Comparison of ENCODE assay signal across 14 mouse cellular contexts in the genomic region with DNA sequence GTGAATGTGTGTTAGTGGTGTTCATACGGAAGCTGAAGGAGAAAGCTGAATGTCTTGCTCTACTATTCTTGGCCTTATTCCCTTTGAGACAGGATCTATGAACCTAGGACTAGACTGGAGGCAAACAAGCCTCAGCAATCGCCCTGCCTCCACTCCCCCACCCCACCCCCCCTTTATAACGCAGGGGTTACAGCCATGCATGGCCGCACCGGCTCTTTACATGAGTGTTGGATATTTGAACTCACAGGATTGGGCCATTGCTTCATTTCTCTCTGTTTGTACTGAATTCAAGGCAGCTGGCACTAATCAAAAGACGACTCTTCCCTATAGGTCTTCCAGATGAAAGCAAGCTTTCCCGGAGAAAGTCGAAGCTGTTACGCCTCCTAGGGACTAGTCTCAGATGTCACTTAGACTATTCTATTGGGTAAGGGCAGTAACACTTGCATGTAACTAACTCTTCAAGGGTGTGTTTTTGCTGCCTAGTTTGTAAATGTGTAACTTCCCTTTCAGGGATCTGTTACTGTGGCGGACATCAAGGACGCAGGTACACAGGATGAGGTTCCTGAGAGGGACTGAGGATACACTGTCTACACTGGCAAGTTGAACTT. TPM values are rescaled to one million over a fixed set of nuclear protein-coding genes. Genes with fewer than 3 reads are reported as not detected.
DNase-seq lines count a peak whose midpoint lies in the region; ATAC-seq and TF ChIP-seq lines count a peak whose summit lies in the region.
"Had no signal": no experiment of that assay in that cellular context is flagged by ENCODE, and none has a peak within 500 bp of the region (broad histone marks: within the 10 kb centered on the region; RNA-seq: fewer than 3 reads in every experiment).

No protein-coding gene starts in this region.

- no peak for TF ChIP-seq EP300 in stomach, postnatal 0 days (optimal IDR thresholded peaks at IDR 0.05)

- H3K36me3 ChIP-seq in testis, adult 2 months (ENCODE audit: control insufficient read depth, insufficient read depth, low read length): peaks cover 2% of the 10 kb centered on the region
- no peaks in the 10 kb centered on the region for H3K36me3 ChIP-seq in kidney, adult 2 months (ENCODE audit: control insufficient read depth, insufficient read depth, low read length)
- no peaks in the 10 kb centered on the region for H3K36me3 ChIP-seq in stomach, postnatal 0 days (ENCODE audit: control insufficient read depth, insufficient read depth, low read length)
- H3K36me3 ChIP-seq in midbrain, embryonic 11.5 days (ENCODE audit: control insufficient read depth, insufficient read depth, low read length): no peaks in the 10 kb centered on the region
- H3K36me3 ChIP-seq: heart, embryonic 15.5 days had no signal

- TF ChIP-seq CTCF in testis, adult 2 months (IDR thresholded peaks at IDR 0.05; ENCODE audit: control insufficient read depth, insufficient read depth, insufficient replicate concordance, low read depth, low read length): no peak
- TF ChIP-seq CTCF in kidney, adult 2 months (conservative IDR thresholded peaks at IDR 0.05; ENCODE audit: insufficient read depth, insufficient read length, low read depth, low read length): no peak
- peak; percentile 37 for TF ChIP-seq CTCF in stomach, postnatal 0 days (IDR thresholded peaks at IDR 0.05; ENCODE audit: low read depth)

- no peak overlapping the region for H3K4me2 ChIP-seq in stomach, postnatal 0 days (replicated peaks; ENCODE audit: low read depth)
- H3K4me2 ChIP-seq in midbrain, embryonic 11.5 days: no peak overlapping the region
- H3K4me2 ChIP-seq: heart, embryonic 15.5 days; hindbrain, embryonic 14.5 days had no signal

- H3K9ac ChIP-seq in stomach, postnatal 0 days (ENCODE audit: low read length): no peak overlapping the region
- H3K9ac ChIP-seq in midbrain, embryonic 11.5 days (ENCODE audit: low read length): no peak overlapping the region
- H3K9ac ChIP-seq: forebrain, postnatal 0 days; heart, embryonic 15.5 days; hindbrain, embryonic 14.5 days had no signal

- peak overlapping the region; percentile 18; the same call in 1 of the 2 replicates for H3K4me3 ChIP-seq in testis, adult 2 months (ENCODE audit: control insufficient read depth, low read depth, low read length)
- peak overlapping the region; percentile 37 for H3K4me3 ChIP-seq in kidney, adult 2 months (ENCODE audit: insufficient read depth, low read depth, low read length)
- H3K4me3 ChIP-seq in stomach, postnatal 0 days (ENCODE audit: low read depth, low read length): no peak overlapping the region
- H3K4me3 ChIP-seq in midbrain, embryonic 11.5 days (ENCODE audit: low read depth, low read length): no peak overlapping the region
- H3K4me3 ChIP-seq: heart, embryonic 15.5 days had no signal

- peaks cover 4% of the 10 kb centered on the region; the same call in 1 of the 2 replicates for H3K4me1 ChIP-seq in testis, adult 2 months (ENCODE audit: control insufficient read depth, insufficient read depth, low read length)
- peaks cover 8% of the 10 kb centered on the region; the same call in 1 of the 2 replicates for H3K4me1 ChIP-seq in kidney, adult 2 months (ENCODE audit: control insufficient read depth, insufficient read depth, low read length)
- no peaks in the 10 kb centered on the region for H3K4me1 ChIP-seq in stomach, postnatal 0 days (replicated peaks; ENCODE audit: control insufficient read depth, insufficient read depth)
- peaks cover 8% of the 10 kb centered on the region for H3K4me1 ChIP-seq in midbrain, embryonic 11.5 days (ENCODE audit: control insufficient read depth, insufficient read depth, low read length)

- H3K27ac ChIP-seq in testis, adult 2 months (ENCODE audit: control insufficient read depth, insufficient read depth, low read depth, low read length): no peak overlapping the region
- H3K27ac ChIP-seq in kidney, adult 2 months (ENCODE audit: insufficient read depth, low read depth, low read length): peak overlapping the region; percentile 92
- no peak overlapping the region for H3K27ac ChIP-seq in stomach, postnatal 0 days (replicated peaks)
- H3K27ac ChIP-seq in midbrain, embryonic 11.5 days (ENCODE audit: low read depth, low read length): no peak overlapping the region
- H3K27ac ChIP-seq: heart, embryonic 15.5 days; hindbrain, embryonic 14.5 days had no signal

- no peak for TF ChIP-seq POLR2A in testis, adult 2 months (IDR thresholded peaks at IDR 0.05; ENCODE audit: control insufficient read depth, low read depth, low read length)
- TF ChIP-seq POLR2A in kidney, adult 2 months (IDR thresholded peaks at IDR 0.05; ENCODE audit: low read depth, low read length): no peak

- no peaks in the 10 kb centered on the region for H3K27me3 ChIP-seq in testis, adult 2 months (ENCODE audit: control insufficient read depth, insufficient read depth, low read length)
- H3K27me3 ChIP-seq in kidney, adult 2 months (replicated peaks; ENCODE audit: control insufficient read depth, insufficient read depth, low read length): no peaks in the 10 kb centered on the region
- no peaks in the 10 kb centered on the region for H3K27me3 ChIP-seq in stomach, postnatal 0 days (ENCODE audit: control insufficient read depth, insufficient read depth, low read length)
- no peaks in the 10 kb centered on the region for H3K27me3 ChIP-seq in midbrain, embryonic 11.5 days (ENCODE audit: control insufficient read depth, insufficient read depth, low read length)
- H3K27me3 ChIP-seq: heart, embryonic 15.5 days had no signal

- 17% methylated on average over 11 of the region's 11 CpGs for WGBS in kidney, adult 2 months
- 34% methylated on average over 11 of the region's 11 CpGs for WGBS in stomach, postnatal 0 days
- WGBS in midbrain, embryonic 11.5 days: 35% methylated on average over 11 of the region's 11 CpGs

- DNase-seq in testis, postnatal 10 days (ENCODE audit: low spot score): no peak
- DNase-seq in kidney, adult 2 months: peak; percentile 84
- DNase-seq in kidney, postnatal 4 days: peak; percentile 27 to 51
- DNase-seq in stomach, postnatal 0 days (ENCODE audit: low spot score): peak; percentile 33
- no peak for DNase-seq in gastrocnemius, postnatal 25 days
- no peak for DNase-seq in layer of hippocampus, adult 11-12 months (ENCODE audit: low spot score)
- no peak for DNase-seq in midbrain, embryonic 11.5 days (ENCODE audit: low spot score, missing footprints)
- DNase-seq: cerebellum, adult 9-11 months; forebrain, postnatal 0 days; layer of hippocampus, adult 9-11 months; right cerebral cortex, postnatal 14 days had no signal

- ATAC-seq in stomach, postnatal 0 days (ENCODE audit: low FRiP score, low TSS enrichment): no peak; the same call in 1 of the 2 replicates
- ATAC-seq in midbrain, embryonic 11.5 days (ENCODE audit: low FRiP score): no peak
- ATAC-seq: forebrain, postnatal 0 days had no signal

- H3K9me3 ChIP-seq in stomach, postnatal 0 days (ENCODE audit: control insufficient read depth, low read length): no peaks in the 10 kb centered on the region
- no peaks in the 10 kb centered on the region for H3K9me3 ChIP-seq in midbrain, embryonic 11.5 days (ENCODE audit: control insufficient read depth, low read length)
- H3K9me3 ChIP-seq: heart, embryonic 15.5 days had no signal

RNA-seq across cellular contexts. Expression of a gene that starts 2.8 kb away (rescaled TPM):
- 94.0 and 101 TPM in 2 replicates for polyA plus RNA-seq in testis, adult 2 months (2012; rRNA removed)
- polyA plus RNA-seq in kidney, adult 2 months (2012; rRNA removed): 34.8 and 36.5 TPM in 2 replicates
- 97.1 and 128 TPM in 2 replicates for polyA plus RNA-seq in stomach, postnatal 0 days (2015; fragmentation: Nextera tagmentation; extraction: Ambion mirVana)
- total RNA-seq in gastrocnemius, postnatal 25 days (2021): 1 to 10 TPM in 1 of 2 experiments, not detected in 1; 1.8 TPM
- polyA plus RNA-seq in midbrain, embryonic 11.5 days (2014; fragmentation: Nextera tagmentation; extraction: Ambion mirVana): 364 and 404 TPM in 2 replicates

RNA-seq across cellular contexts. Expression of a gene that starts 9.2 kb away (rescaled TPM):
- 19.7 and 19.9 TPM in 2 replicates for polyA plus RNA-seq in testis, adult 2 months (2012; rRNA removed)
- polyA plus RNA-seq in kidney, adult 2 months (2012; rRNA removed): 23.4 and 26.1 TPM in 2 replicates
- 21.2 and 21.4 TPM in 2 replicates for polyA plus RNA-seq in stomach, postnatal 0 days (2015; fragmentation: Nextera tagmentation; extraction: Ambion mirVana)
- 10 to 100 TPM in 1 of 2 experiments, 1 to 10 TPM in 1; 8.7 to 11.4 TPM for total RNA-seq in gastrocnemius, postnatal 25 days (2021)
- polyA plus RNA-seq in midbrain, embryonic 11.5 days (2014; fragmentation: Nextera tagmentation; extraction: Ambion mirVana): 22.7 and 28.5 TPM in 2 replicates

Comparison
In these comparisons a context has a peak if more than half of its experiments do, and no peak if none do; other contexts are left out.
1. H3K4me3 ChIP-seq: peak in testis, adult 2 months (single experiment) and kidney, adult 2 months (single experiment); none in stomach, postnatal 0 days (single experiment) and midbrain, embryonic 11.5 days (single experiment).
2. DNase-seq: peak in kidney, adult 2 months (single experiment), kidney, postnatal 4 days (2 of 2) and stomach, postnatal 0 days (single experiment); none in testis, postnatal 10 days (single experiment), gastrocnemius, postnatal 25 days (single experiment), layer of hippocampus, adult 11-12 months (single experiment) and midbrain, embryonic 11.5 days (single experiment).